Mouse (Mus musculus) CD4-positive helper T cell, adult 2 months (primary cell): ENCODE results near the gene Atxn1.

Experiments
- DNase-seq: peaks from one replicate; pipeline ENCODE4 v3.0.0-alpha.2; 2012; ENCODE audit warnings: low read depth, missing footprints, low spot score

Atxn1 gene

GRCm38 (mm10) chr13:45964853-45965593 is at the start of gene Atxn1:
Atxn1 (minus strand) TSS chr13:45965008.
- peak; percentile 92 for DNase-seq

DNA sequence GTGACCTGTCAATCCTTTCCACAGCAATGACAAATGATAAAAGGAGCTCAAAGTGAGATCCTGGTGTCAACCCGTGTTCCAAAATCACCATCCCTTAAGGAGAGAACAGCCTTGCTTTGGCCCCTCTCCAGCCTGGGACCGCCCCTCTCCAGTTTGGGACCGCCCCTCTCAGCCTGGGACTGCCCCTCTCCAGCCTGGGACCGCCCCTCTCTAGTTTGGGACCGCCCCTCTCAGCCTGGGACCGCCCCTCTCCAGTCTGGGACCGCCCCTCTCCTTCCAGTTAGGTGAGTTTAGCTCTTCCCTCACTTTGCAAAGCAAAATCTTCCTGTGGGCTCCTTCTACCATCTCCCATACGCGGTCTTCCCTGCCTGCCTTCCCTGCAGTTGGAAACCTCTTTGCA is 46.4 kb upstream of the Atxn1 start:
- no peak for DNase-seq

GRCm38 (mm10) chr13:46010075-46010474 is 45.3 kb upstream of the Atxn1 start:
- DNase-seq: no peak

DNA sequence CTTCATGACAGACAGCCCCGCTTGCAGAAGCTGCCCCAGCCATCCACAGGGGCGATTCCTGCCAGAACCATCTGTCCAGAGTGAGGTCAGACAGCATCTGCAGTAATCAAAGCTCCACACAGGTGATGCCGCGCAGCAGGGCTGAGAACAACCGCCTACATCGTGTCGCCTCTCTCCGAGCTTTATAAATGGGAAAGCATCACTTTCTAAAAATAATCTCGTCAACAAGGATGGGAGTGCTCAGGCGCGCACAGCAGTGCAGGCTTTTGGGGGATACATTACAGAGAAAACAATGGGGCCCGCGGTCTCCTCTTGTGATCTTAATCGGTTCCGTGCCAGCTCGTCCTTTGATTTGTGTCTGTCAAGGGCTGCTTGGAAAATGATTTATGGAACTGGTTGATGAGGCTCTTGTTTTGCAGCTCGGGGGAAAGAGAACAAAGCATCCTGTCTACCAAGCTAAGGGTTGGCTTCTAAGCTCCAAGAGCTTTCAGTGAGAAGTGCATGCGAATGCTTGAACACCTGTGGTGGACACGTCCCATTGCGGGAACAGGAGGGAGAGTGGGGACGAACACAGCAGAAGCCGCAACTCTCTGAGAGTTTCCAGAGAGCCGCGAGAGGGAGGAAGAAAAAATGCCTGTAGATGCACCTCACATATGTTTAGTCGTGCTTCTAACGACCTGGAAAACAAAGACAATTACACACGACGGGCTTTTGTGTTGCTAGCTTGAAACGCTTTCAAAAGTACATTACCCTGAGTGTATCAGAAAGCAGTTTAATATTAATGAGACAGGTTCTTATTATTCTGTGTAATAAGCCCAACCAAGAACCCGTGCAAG is 44.2 kb upstream of the Atxn1 start:
- DNase-seq: no peak

DNA sequence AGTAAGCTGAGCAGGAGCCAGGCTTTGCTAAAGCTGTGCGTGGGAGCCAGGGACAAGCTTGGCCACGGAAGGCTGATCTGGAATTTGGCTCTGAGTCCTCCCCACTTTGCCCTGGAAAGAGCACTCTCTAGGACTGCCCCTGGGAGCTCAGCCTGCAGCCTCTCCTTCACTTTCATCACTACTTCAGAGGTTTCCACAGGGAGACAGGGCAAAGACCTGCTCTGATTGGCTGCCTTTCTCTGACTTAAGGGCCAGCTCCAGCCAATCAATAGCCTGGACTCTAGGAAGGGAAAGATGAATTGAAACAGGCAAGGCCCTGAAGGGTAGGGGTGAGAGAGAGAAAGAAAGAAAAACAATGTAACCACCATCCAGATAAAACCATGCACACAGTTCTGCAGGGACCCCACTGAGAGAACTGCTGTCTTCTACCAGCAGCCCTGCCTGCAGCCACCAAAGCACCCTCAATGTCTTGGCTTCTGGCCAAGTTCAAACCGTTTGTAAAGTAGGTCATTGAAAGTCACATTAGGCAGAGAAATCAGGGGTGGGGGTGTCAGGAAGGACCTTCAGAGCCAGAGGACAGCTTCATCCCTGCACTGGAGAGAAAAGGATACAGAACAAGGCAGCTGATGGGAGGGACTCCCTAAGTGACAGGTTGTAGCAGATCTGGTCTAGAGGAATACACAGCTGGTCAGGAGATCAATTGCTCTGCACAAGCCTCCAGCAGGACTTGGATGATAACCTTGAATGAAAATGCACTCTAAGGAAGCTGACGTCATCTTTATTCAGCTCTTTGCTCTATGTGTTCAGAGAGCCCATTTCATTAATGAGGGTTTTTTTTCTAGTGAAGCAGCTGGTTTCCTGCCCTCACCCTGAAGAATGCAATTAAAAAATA is 41.6 kb upstream of the Atxn1 start:
- no peak for DNase-seq

GRCm38 (mm10) chr13:46005656-46006055 is 40.8 kb upstream of the Atxn1 start:
- no peak for DNase-seq

GRCm38 (mm10) chr13:46001356-46001755 is 36.5 kb upstream of the Atxn1 start:
- DNase-seq: no peak

GRCm38 (mm10) chr13:45992953-45993352 is 28.1 kb upstream of the Atxn1 start:
- no peak for DNase-seq

DNA sequence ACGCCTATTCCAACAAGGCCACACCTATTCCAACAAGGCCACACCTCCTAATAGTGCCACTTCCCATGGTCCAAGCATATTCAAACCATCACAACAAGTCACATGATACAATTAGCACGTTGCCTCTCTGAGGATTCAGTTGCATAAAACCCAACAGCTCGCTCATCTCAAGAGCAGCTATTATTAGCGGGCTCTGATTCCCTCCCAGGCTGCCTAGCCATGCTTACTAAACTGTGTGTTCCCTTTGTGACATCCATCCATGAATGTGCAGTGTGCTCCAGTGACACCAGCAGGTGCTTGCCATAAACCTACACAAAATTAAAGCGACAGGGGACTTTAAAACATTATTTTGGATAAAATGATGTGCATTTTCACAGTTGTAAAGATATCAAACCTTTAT is 25.7 kb upstream of the Atxn1 start:
- DNase-seq: no peak

GRCm38 (mm10) chr13:45979246-45979645 is 14.4 kb upstream of the Atxn1 start:
- no peak for DNase-seq

DNA sequence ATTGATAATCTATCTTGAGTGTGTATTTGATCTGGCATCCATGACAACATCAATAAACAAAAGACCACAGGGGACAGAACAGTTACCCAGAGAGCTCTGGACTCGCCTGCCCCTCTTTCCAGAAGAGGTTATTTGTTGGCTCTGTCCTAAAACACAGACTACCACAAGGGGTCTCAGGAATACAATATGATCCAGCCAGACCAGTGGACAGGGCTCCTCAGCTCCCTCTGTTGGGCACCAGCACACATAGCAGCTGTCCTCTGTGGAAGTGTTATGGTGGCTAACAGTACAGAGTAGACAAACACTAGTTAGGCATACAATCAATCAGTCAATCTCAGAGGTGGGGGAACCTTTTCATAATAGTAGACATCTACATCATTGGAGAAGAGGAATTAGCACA is 12.1 kb upstream of the Atxn1 start:
- peak; percentile 45 for DNase-seq

DNA sequence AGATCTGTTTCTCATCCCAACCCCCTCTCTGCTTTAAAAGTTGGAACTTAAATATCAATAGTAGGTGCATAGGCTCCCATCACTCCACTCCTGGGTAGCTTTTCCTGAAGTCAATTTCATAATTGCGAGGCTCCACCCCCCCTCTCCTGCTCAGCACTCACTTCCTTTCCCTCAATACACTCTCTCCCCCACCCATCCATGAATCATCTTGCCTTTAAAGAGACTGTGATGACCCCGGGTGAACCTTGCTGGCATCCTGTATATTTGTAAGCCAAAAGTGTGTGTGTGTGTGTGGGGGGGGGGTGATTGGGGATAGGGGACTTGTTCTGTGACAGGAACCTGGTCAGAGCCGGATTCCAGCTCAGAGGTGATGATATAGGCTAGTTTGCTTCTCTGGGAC is 9.8 kb upstream of the Atxn1 start:
- DNase-seq: no peak

DNA sequence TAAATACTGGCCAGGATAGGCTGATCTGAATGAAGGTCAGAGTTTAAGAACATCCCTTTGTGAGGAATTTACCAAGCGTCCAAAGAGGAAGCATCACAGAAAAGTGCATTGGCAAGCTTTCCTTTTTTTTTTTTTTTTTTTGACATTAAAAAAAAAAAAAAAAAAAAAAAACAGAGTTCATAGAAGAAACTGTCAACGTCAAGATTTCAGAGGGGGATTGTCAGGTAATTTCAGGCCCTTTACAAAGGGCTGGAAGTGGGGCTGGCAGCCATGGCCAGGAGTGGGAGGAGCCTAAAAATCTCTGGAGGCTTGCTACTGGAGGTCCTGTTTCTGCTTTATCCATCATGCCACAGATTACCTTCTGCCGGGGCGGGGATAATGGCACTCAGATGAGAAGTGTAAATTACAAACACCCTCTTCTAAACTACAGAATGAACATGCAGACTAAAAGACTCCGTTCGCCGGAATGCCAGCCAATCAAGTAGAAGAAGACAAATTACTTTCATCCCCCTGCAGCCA is 9.2 kb upstream of the Atxn1 start:
- DNase-seq: no peak

DNA sequence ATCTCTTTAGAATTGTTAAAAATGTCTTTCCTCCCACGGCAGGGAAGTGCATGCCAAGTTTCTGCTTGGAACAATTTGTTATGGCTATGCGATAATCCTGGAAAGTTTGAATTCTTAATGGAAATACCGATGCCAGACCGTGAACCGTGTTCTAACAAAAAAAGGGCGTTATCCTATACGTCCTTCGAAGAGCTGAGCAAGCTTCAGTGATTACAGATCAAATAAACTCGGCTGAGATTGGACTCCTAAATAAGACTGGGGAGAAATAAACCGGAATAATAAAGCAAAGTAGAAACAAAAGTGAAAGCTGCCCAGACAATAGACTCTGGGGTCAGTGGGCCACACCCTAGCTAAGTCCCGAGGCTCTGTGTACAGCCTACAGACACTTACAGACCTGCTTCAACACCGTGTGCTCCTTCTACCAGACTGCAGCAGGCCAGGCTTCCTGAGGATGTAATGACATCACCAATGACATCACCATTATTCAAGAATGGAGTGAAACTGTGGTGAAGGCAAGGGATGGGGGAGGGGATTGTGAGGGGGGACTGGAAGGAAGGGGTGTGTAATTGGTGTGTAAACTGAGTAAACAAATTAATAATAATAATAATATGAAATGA is 6.2 kb upstream of the Atxn1 start:
- peak; percentile 16 for DNase-seq

DNA sequence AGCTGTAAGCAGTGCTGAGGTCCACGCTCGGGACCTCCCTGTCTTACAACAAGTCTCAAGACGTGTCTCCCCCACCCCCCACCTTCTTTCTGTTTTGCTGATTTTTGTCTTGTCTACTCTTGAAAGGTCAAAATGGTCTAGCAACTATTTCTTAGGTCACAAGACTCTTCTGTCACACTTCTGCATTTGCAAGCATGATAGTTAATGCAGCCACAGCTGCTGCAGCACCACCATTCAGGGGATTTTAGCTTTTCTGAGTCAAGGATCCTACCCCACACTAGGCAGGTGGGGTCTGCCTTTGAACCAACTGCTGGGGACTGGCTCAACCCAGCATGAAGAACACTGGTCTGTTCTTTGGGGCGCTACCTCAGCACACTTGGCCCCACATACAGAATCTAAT is 3.4 kb upstream of the Atxn1 start:
- no peak for DNase-seq

GRCm38 (mm10) chr13:45967371-45967770 is 2.6 kb upstream of the Atxn1 start:
- DNase-seq: no peak

- DNase-seq: peak; percentile 77
These were observed 1.8 kb upstream of the Atxn1 start for GRCm38 (mm10) chr13:45966586-45966985.

DNA sequence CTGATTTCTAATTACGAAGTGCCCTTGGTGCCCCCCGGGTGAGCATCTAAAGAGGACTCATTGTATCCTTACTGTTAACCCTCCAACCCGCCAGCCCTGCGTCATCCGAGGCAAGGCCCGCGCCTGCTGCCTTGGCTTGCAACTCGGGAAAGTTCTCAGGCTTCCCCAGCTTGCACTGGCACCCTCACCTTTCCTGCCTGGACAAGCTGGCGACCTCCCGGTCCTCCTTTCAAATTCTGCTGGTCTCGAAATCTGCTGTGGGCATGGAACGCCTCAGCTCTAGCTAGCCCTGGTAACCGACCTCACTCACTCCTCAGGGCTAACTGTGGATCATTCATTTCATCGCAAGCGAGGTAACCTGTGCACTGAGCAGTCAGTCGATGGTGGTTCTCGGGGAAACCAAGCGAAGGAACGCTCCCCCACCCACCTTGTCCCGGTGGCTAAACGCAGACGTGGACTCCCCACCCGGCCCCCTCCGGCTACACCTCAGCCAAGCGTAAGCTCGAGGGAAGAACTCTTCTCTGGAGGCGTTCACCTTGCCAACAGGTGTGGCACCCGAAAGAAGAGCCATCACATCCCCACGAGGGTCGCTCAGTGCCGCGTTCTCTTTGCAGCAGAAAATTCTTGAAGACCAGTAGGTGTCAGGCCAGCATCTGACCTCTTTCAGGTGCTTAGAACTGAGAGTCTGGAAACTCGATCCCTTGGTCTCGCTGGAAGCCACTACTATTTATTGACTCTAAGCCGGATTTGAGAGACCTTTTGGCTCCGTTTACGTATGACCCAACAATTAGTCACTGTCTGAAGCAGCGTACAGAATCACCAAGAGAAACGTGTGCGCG is 1.0 kb upstream of the Atxn1 start:
- peak; percentile 54 for DNase-seq

- DNase-seq: no peak
These were observed 416 bp downstream of the Atxn1 start for GRCm38 (mm10) chr13:45964331-45964852.
